Mouse (Mus musculus): ENCODE results near the gene Pitpnm2. TPM values are rescaled to one million over a fixed set of nuclear protein-coding genes. Genes with fewer than 3 reads are reported as not detected.

Pitpnm2 gene
- polyA plus RNA-seq, 1 experiment from 2014 or later, result 3.0 TPM

DNA sequence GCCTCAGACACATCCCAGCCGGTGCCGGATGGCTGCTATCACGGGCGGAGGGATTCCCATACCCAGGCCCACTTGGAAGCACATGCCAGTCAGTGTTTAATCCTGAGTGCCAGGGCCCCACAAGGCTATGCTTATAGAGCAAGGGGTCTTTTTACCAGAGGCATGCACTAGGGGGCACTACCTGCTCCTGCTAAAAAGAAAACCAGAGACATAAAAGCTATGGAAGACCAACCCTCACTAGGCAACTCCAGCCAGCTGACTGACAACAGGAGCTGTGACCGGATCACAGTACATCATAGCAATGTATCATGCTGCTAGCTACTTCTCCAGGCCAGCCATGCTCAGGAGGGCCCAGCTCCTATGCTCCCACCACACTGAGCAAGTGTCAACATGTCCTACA, 87.0 kb downstream of the Pitpnm2 start:
- 63% methylated on average over 5 of the region's 5 CpGs for WGBS
- peak; percentile 59 for DNase-seq (ENCODE audit: extremely low spot score, low spot score)
- Histone ChIP-seq H3K27ac (no peak overlapping the region), H3K36me3 (replicated peaks) (no peaks in the 10 kb centered on the region), H3K9me3 (no peaks in the 10 kb centered on the region), H3K4me1 (peaks cover 78% of the 10 kb centered on the region), H3K4me3 (no peak overlapping the region), H3K27me3 (ENCODE audit: poor library complexity, severe bottlenecking) (no peaks in the 10 kb centered on the region)

GRCm38 (mm10) chr5:124161831-124162230, 87.7 kb downstream of the Pitpnm2 start:
- H3K4me1 ChIP-seq, result peaks cover 70% of the 10 kb centered on the region
- no peak for DNase-seq (ENCODE audit: extremely low spot score, low spot score)
- H3K27ac ChIP-seq, result no peak overlapping the region
- 69% methylated on average over 10 of the region's 10 CpGs for WGBS
- H3K4me3 ChIP-seq, result no peak overlapping the region
- H3K36me3 ChIP-seq (replicated peaks), result no peaks in the 10 kb centered on the region
- H3K9me3 ChIP-seq, result no peaks in the 10 kb centered on the region
- no peaks in the 10 kb centered on the region for H3K27me3 ChIP-seq (ENCODE audit: poor library complexity, severe bottlenecking)

DNA sequence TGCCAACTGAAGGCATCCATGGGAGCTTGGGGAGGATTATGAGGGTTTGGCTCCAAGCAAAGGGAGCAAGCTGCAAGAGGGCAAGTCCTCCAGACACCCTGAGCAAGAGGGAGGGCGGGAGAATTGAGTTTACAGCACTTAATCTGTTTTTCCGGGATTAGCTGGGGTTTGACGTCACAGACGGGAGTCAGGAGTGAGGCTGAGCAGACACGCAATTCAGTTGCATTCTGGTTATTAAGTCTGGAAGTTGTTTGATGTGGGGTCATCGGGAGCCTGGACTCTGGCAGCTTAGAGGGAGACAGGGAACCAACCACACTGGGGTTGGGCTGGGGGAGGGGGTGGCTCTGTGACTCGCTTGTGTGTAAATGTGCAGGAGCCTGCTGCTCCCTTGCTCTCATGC, 90.1 kb downstream of the Pitpnm2 start:
- 34% methylated on average over 7 of the region's 7 CpGs for WGBS
- Histone ChIP-seq H3K9me3 (no peaks in the 10 kb centered on the region), H3K4me3 (no peak overlapping the region), H3K27me3 (ENCODE audit: poor library complexity, severe bottlenecking) (no peaks in the 10 kb centered on the region), H3K36me3 (replicated peaks) (no peaks in the 10 kb centered on the region), H3K4me1 (peaks cover 46% of the 10 kb centered on the region), H3K27ac (0 out of 2 replicates have a peak overlapping the region, but pooled peaks have one; percentile 1)
- no peak for DNase-seq (ENCODE audit: extremely low spot score, low spot score)

GRCm38 (mm10) chr5:124158305-124158704, 91.3 kb downstream of the Pitpnm2 start:
- DNase-seq (ENCODE audit: extremely low spot score, low spot score), result no peak
- no peak overlapping the region for H3K27ac ChIP-seq
- no peaks in the 10 kb centered on the region for H3K27me3 ChIP-seq (ENCODE audit: poor library complexity, severe bottlenecking)
- WGBS, result 83% methylated on average over 4 of the region's 4 CpGs
- H3K4me1 ChIP-seq, result peaks cover 35% of the 10 kb centered on the region
- H3K9me3 ChIP-seq, result no peaks in the 10 kb centered on the region
- no peaks in the 10 kb centered on the region for H3K36me3 ChIP-seq (replicated peaks)
- no peak overlapping the region for H3K4me3 ChIP-seq

GRCm38 (mm10) chr5:124155943-124156342, 93.6 kb downstream of the Pitpnm2 start:
- Histone ChIP-seq H3K4me3 (no peak overlapping the region), H3K27ac (no peak overlapping the region), H3K27me3 (ENCODE audit: poor library complexity, severe bottlenecking) (no peaks in the 10 kb centered on the region), H3K4me1 (peaks cover 18% of the 10 kb centered on the region), H3K9me3 (no peaks in the 10 kb centered on the region), H3K36me3 (replicated peaks) (peaks cover 9% of the 10 kb centered on the region)
- no peak for DNase-seq (ENCODE audit: extremely low spot score, low spot score)
- WGBS, result 87% methylated on average over 5 of the region's 5 CpGs

- Histone ChIP-seq H3K4me1 (peaks cover 11% of the 10 kb centered on the region; the same call in 1 of the 2 replicates), H3K36me3 (replicated peaks) (peaks cover 13% of the 10 kb centered on the region), H3K27me3 (ENCODE audit: poor library complexity, severe bottlenecking) (no peaks in the 10 kb centered on the region), H3K27ac (no peak overlapping the region), H3K9me3 (no peaks in the 10 kb centered on the region), H3K4me3 (no peak overlapping the region)
- WGBS, result 85% methylated on average over 4 of the region's 4 CpGs
- no peak for DNase-seq (ENCODE audit: extremely low spot score, low spot score)
Measured at GRCm38 (mm10) chr5:124152734-124153133, 96.8 kb downstream of the Pitpnm2 start.

DNA sequence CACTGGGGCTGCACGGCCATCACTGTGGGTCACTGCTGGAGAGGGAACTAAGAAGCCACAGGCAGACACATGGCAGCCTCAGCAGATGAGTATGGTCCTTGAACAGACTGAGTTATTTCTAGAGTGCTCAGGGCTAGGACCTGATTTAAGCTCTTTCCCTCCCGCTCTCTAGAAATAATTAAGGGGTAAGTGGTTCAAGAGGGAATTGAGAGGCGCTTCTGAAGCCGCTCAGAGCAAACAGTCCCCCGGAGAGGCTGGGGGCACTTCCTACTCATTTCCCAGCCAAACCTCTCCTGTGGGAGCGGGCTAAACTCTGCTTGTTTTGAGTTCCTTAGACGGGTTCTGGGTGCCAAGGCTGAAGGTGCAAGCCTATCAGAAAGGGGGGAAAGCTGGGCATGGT, 98.7 kb downstream of the Pitpnm2 start:
- 89% methylated on average over 7 of the region's 7 CpGs for WGBS
- DNase-seq (ENCODE audit: extremely low spot score, low spot score), result no peak
- Histone ChIP-seq H3K36me3 (replicated peaks) (peaks cover 18% of the 10 kb centered on the region), H3K4me3 (no peak overlapping the region), H3K27me3 (ENCODE audit: poor library complexity, severe bottlenecking) (no peaks in the 10 kb centered on the region), H3K27ac (no peak overlapping the region), H3K4me1 (peaks cover 11% of the 10 kb centered on the region; the same call in 1 of the 2 replicates), H3K9me3 (no peaks in the 10 kb centered on the region)

DNA sequence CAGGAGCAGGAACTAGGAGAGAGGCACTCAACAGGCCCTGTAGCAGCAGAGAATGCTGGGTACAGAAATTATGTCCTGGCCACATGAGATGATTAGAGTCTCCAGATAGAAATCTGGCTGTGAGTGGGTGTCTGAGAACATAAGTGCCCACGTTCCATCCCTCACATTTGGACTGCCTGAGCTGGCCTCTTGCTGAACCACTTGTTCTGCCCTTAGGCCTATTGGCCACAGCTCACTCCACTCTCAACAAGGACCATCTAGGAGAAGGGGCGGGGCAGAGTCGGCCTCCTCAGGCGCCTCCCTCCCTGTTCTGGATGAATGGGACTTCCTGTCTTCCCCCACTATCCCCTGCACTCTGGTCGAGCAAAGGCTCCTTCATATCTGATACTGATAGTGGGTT, 100.5 kb downstream of the Pitpnm2 start:
- Histone ChIP-seq H3K4me3 (no peak overlapping the region), H3K27me3 (ENCODE audit: poor library complexity, severe bottlenecking) (no peaks in the 10 kb centered on the region), H3K36me3 (replicated peaks) (peaks cover 18% of the 10 kb centered on the region), H3K27ac (no peak overlapping the region), H3K4me1 (peaks cover 11% of the 10 kb centered on the region; the same call in 1 of the 2 replicates), H3K9me3 (no peaks in the 10 kb centered on the region)
- WGBS, result 60% methylated on average over 5 of the region's 5 CpGs
- DNase-seq (ENCODE audit: extremely low spot score, low spot score), result no peak

DNA sequence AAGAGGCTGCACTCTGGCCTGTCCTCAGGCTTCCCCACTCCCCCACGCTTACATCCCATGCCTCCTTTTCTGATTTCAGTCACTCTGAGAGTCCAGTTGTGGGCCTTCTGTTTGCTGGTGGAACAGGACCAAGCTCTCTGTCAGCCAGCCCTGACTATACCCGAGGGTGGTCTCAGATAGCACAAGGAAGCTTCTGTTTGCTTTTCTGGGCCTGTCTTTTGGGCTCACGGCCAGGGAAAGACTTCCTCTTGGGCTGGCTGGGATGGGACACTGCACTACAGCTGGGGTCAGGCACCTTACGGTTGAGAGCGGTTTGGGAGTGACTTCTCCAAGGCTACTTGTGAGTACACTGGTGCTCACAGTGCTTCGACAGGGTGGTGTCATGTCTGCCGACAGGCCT, 111.5 kb downstream of the Pitpnm2 start:
- Histone ChIP-seq H3K27me3 (ENCODE audit: poor library complexity, severe bottlenecking) (no peaks in the 10 kb centered on the region), H3K4me1 (no peaks in the 10 kb centered on the region), H3K4me3 (no peak overlapping the region), H3K9me3 (no peaks in the 10 kb centered on the region), H3K27ac (no peak overlapping the region), H3K36me3 (replicated peaks) (peaks cover 37% of the 10 kb centered on the region)
- 79% methylated on average over 7 of the region's 7 CpGs for WGBS
- no peak for DNase-seq (ENCODE audit: extremely low spot score, low spot score)

DNA sequence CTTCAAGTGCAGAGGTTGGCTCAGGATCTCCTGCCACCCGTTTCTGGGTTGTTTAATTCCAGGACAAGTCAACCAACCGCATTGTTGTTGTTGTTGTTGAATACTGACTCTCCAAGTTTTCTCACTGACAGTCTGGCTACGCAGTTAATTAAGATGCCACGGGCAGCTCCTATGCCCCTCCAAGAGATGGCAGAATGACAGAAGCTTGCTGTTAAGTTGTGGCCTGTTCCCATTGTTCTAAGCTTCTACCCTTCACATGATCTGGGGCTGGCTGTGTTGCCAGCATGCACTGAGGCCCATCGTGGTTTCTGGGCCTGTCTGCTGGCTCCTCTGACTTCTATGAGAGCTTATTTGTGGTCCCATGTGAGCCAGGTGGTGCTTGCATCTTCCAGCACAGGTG, 115.3 kb downstream of the Pitpnm2 start:
- 91% methylated on average over 5 of the region's 5 CpGs for WGBS
- H3K9me3 ChIP-seq, result no peaks in the 10 kb centered on the region
- DNase-seq (ENCODE audit: extremely low spot score, low spot score), result no peak
- H3K36me3 ChIP-seq (replicated peaks), result peaks cover 56% of the 10 kb centered on the region
- no peak overlapping the region for H3K4me3 ChIP-seq
- H3K27me3 ChIP-seq (ENCODE audit: poor library complexity, severe bottlenecking), result no peaks in the 10 kb centered on the region
- no peaks in the 10 kb centered on the region for H3K4me1 ChIP-seq
- H3K27ac ChIP-seq, result no peak overlapping the region

DNA sequence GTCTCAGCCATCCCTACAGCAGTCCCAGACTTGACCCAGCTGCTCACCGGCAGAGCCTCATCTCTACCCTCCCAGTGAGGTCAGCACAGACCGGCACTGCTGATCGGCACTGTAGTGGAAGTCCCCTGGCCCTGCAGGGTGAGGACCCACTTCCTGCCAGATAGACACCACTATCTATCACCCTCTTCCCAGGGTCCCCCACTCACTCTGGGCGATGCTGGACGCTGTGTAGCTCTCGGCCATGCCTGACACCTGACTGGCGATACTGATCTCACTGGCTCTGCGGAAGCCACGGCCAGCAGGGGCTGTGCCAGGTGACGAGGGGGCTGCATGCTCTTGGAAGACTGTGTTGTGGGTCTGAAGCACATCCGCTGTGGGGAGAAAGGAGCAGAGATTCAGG, 124.5 kb downstream of the Pitpnm2 start:
- no peaks in the 10 kb centered on the region for H3K27me3 ChIP-seq (ENCODE audit: poor library complexity, severe bottlenecking)
- no peaks in the 10 kb centered on the region for H3K4me1 ChIP-seq
- H3K27ac ChIP-seq, result 0 out of 2 replicates have a peak overlapping the region, but pooled peaks have one; percentile 11
- no peak for DNase-seq (ENCODE audit: extremely low spot score, low spot score)
- peaks cover 95% of the 10 kb centered on the region for H3K36me3 ChIP-seq (replicated peaks)
- H3K9me3 ChIP-seq, result no peaks in the 10 kb centered on the region
- WGBS, result 92% methylated on average over 11 of the region's 11 CpGs
- no peak overlapping the region for H3K4me3 ChIP-seq

DNA sequence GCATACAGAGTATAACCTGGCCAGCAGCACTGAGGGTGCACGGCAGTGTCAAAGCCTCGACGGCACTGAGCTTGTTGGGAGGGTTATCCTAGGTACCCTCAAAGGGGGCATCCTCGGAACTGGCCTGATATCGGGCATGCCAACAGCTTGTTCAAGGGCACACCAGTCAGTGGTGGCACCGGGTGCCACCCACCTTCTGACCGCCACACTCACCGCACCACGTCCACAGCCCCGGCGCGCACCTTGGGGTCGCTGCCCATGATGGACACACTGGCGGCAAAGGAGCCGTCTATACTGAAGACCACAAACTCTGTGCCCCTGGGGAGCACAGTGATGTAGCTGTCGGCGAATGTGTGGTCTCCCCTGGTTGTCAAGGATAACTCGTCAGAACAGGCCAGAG, 127.2 kb downstream of the Pitpnm2 start:
- peaks cover 95% of the 10 kb centered on the region for H3K36me3 ChIP-seq (replicated peaks)
- H3K4me3 ChIP-seq, result no peak overlapping the region

DNA sequence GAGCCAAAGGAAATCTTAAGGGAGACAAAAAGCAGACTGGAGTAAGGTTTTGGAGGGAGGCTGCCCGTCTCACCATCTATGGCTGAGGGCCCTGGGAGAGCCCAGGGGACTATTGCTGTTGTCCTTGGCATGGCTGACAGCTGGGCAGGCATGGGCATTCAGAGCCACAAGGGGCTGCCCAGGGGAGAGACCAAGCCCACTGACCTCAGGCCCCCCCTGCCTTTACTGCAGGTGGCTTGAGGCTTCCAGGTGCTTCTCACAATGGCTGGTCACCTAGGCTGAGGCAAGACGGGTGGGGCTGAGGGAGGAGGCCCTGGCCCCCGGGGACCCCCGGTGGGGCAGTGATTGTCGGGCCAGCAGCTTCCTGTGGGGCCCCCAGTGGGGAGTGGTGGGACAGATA, 130.4 kb downstream of the Pitpnm2 start:
- peaks cover 81% of the 10 kb centered on the region for H3K36me3 ChIP-seq (replicated peaks)
- no peaks in the 10 kb centered on the region for H3K27me3 ChIP-seq (ENCODE audit: poor library complexity, severe bottlenecking)
- DNase-seq (ENCODE audit: extremely low spot score, low spot score), result no peak
- H3K4me1 ChIP-seq, result peaks cover 38% of the 10 kb centered on the region
- WGBS, result 85% methylated on average over 5 of the region's 5 CpGs
- no peaks in the 10 kb centered on the region for H3K9me3 ChIP-seq
- H3K4me3 ChIP-seq, result no peak overlapping the region
- H3K27ac ChIP-seq, result no peak overlapping the region

More for the DNA sequence above, 127.2 kb downstream of the Pitpnm2 start:
- no peaks in the 10 kb centered on the region for H3K27me3 ChIP-seq (ENCODE audit: poor library complexity, severe bottlenecking)
- WGBS, result 94% methylated on average over 18 of the region's 18 CpGs
- no peak for DNase-seq (ENCODE audit: extremely low spot score, low spot score)
- no peaks in the 10 kb centered on the region for H3K9me3 ChIP-seq
- peaks cover 17% of the 10 kb centered on the region for H3K4me1 ChIP-seq
- H3K27ac ChIP-seq, result no peak overlapping the region

All from forebrain, embryonic 10.5 days (tissue).